Mouse (Mus musculus) T-cell, adult 2 months (primary cell): ENCODE results near the gene Tnfaip6.

Source experiments
- DNase-seq: peaks from one replicate; pipeline ENCODE4 v3.0.0; 2022; ENCODE audit warnings: low spot score

Gene Tnfaip6

GRCm38 (mm10) chr2:52053502-52053901 lies 15.7 kb downstream of the Tnfaip6 start:
- no peak for DNase-seq

DNA sequence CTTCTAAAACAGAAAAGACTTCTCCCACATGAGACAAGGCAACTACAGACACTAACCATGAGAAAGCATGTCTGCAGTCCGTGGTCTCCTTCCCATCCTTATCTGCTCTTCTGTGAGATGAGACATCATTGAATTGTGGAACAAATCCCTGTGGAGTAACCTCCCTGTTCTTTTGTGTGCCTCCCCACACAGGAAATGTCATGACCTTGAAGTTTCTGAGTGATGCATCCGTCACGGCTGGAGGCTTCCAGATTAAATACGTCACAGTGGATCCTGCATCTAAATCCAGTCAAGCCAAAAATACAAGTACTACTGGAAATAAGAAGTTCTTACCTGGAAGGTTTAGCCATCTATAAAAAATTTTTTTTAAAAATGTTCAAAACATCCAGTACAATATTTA lies 17.8 kb downstream of the Tnfaip6 start:
- no peak for DNase-seq

GRCm38 (mm10) chr2:52057099-52057498 lies 19.3 kb downstream of the Tnfaip6 start:
- DNase-seq, result no peak

DNA sequence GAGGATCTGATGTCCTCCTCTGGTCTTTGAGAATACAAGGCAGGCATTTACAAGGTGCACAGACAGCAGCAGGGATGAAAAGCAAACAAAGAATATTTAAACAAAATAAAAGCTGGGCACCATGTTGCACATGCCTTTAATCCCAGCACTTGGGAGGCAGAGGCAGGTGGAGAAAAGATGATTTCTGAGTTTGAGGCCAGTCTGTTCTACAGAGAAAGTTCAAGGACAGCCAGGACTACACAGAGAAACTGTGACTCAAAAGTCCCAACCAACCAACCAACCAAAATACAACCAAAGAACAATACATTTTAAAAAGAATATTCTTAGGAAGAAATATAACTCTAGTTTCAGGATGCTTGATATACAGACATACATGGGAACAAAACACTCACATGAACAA lies 19.9 kb downstream of the Tnfaip6 start:
- no peak for DNase-seq

DNA sequence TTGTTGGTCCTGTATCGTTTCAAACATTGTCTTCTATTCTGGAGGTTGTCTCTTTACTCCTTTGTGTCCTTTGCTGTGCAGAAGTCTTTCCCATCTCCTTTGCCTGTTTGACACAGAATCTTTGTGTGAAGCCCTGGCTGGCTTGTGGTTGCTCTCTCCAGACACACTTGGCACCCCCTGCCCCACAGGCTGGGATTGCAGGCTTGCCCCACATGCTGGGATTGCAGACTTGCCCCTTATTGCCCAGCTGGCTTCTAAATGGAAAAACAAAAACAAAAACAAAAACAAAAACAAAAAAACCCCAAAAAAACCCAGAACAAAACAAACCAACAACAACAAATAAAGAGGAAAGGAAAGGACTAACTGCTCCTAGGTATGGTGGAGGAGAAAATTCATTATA lies 30.8 kb downstream of the Tnfaip6 start:
- DNase-seq, result no peak

- no peak for DNase-seq
Measured at GRCm38 (mm10) chr2:52070816-52071215, 33.0 kb downstream of the Tnfaip6 start.

DNA sequence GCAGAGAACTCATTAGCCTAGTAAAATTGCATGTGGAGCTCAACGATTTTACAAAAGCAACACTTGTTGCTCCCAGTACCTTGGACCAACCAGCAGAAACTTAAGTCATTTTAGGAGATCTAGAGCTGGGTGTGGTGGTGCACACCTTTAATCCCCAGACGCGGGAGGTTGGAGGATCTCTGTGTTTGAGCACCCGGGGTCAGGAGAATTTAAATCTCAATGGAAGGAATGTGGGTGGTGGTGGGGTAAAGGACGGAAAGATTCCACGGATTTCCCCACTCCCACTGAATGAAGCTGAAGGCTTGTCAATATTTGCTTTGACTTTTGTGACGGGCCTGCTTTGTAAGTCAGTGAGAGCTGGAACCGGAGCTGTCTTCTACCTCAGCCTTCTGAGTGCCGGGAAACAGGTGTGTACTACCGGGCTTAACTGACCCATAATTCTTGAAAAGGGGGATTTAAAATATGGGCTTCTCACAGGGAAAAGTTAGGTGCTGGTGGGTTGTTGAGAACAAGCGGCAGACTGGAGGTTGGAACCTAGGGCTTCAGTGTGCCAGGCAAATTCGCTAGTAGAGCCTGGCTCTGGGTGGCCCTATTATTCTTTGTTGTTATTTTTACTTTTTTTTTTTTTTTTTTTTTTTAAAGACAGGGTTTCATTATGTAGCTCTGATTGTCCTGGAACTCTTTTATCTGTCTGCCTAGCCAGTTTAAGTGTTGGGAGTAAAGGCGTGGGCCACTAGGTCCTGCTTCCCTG lies 33.6 kb downstream of the Tnfaip6 start:
- DNase-seq, result no peak

DNA sequence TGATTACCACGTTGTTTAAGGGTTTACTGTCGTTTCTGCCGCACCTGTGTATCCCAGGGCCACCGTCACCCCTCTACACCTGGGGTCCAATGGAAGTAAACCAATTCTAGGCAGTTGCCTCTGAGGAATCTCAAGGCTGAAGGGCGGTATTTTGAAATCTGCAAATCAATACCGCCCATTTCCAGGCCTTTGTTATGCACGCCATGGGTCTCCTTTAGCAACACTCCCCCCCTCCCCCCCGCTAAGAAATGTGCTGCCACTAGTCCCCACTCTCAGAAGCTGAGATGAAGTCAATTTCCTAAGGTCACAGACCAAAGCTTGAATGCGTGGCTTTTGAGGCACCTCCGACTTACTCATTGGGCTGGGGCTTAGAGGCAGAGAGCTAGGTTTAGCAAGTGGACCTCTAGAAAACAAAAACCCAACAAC lies 34.3 kb downstream of the Tnfaip6 start:
- DNase-seq, result peak; percentile 4

DNA sequence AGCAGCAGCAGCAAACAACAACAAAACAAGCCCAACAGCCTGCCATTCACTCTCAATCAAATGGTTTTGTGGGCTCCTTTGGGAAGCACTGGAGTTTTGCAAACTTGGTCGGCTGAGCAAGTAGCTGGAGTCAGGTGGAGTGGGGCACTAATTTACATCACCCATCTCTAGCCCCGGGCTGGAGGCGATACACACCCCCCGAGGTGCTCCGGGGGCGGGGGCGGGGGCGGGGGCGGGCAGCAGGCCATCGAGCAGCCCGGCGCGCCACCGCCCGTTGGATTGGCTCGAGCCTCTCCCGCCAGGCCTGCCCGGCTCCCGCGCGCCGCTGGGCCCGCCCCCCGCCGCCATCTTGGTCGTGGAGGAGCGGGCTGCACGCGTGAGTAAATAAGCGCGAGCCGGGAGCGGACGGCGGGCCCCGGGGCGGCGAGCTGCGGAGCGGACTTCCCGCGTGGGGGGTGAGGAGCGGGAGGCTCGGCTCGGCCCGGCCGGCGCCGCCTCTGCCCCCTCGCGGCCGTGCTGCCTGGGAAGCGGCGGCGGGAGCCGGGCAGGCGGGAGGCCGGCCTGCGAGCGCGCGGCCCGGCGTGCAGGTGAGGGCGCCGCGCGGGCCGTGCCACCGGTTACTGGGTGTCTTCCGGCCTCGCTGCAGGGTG lies 34.8 kb downstream of the Tnfaip6 start, which contains the start of gene Rif1:
TSS of gene Rif1 (plus strand) at position 342 of the 650 bp plus-strand sequence.
- DNase-seq, result peak; percentile 74

- no peak for DNase-seq
Measured at GRCm38 (mm10) chr2:52073141-52073904, 35.5 kb downstream of the Tnfaip6 start.

DNA sequence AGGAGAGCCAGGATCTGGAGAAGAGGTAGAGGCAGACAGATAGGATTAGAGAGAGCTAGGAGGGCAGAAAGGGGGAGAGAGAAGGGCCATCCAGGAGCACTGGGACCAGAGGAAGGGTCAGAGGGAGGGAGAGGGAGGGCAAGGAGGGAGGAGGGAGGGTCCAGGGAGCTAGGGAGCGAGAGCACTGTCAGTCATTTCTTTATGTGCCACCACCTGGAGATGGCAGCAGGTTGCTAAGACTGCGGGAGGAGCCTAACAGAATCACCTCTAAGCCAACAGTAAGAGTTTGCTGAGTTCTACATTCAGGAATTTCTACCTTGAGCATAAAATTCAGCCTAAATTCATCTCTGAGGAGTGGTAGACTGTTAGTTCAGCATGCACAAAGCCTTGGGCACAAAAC lies 40.9 kb downstream of the Tnfaip6 start:
- no peak for DNase-seq

GRCm38 (mm10) chr2:52084013-52084412 lies 46.2 kb downstream of the Tnfaip6 start:
- DNase-seq, result no peak

- no peak for DNase-seq
Measured at GRCm38 (mm10) chr2:52084571-52084970, 46.8 kb downstream of the Tnfaip6 start.
